Mouse (Mus musculus): Measurements from ENCODE around the gene Actr10.

DNA sequence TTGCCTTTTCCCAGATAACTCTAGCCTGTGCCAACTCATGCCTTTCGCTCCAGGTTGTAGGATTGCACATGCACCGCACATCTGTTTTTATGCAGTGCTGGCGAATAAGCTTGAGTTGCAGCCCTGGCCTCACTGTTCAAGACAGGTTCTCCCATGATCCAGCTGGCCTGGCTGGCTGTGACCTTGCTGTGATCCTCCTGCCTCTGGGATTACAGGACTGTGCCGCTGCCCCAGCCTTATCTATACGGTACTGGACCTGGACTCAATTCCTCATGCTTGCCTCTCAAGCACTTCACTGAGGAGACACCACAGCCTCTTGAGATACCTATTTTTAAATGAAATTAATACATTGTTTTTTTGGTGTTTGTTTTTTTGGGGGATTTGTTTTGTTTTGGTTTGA lies 6.5 kb downstream of the Actr10 start:
- TF ChIP-seq CTCF (IDR thresholded peaks at IDR 0.05; ENCODE audit: low read depth, low read length) (no peak), TAL1 (conservative IDR thresholded peaks at IDR 0.05; ENCODE audit: low read depth, low read length) (no peak), GATA1 (IDR thresholded peaks at IDR 0.05; ENCODE audit: borderline replicate concordance, low read length) (no peak)
